Mouse (Mus musculus) gastrocnemius, adult 18-20 months (tissue): ENCODE results near the gene Svs1. TPM values are rescaled to one million over a fixed set of nuclear protein-coding genes. Genes with fewer than 3 reads are reported as not detected.

ENCODE experiments used
- total RNA-seq, 2 experiments: library from RNA; stranded (reverse); gene quantifications; 2 replicates each; pipeline ENCODE4 v1.2.3; 2021

The Svs1 gene
- total RNA-seq, 2 experiments from 2014 or later = not detected

Other genes with a start within 250 kb of the Svs1 start
- gene Gimap1, start 247.8 kb upstream of the Svs1 start, total RNA-seq = 1 to 10 TPM; 1.5 to 2.4 TPM
- 1 to 10 TPM in 1 of 2 experiments, under 1 TPM in 1; 0.57 to 1.0 TPM for gene Gimap5, start 240.7 kb upstream of the Svs1 start, total RNA-seq
- gene Gimap3, start 216.0 kb upstream of the Svs1 start, total RNA-seq = under 1 TPM; 0.09 to 0.28 TPM
- gene Tmem176a, start 145.9 kb upstream of the Svs1 start, total RNA-seq = 1 to 10 TPM; 3.3 to 3.9 TPM
- gene Tmem176b, start 145.4 kb upstream of the Svs1 start, total RNA-seq = 1 to 10 TPM; 7.6 to 8.9 TPM
- gene Aoc1, start 114.0 kb upstream of the Svs1 start, total RNA-seq = not detected
- not detected for gene 1600015I10Rik, start 57.0 kb upstream of the Svs1 start, total RNA-seq
- gene Doxl2, start 11.9 kb upstream of the Svs1 start, total RNA-seq = not detected
- 1 to 10 TPM; 1.6 to 2.3 TPM for gene Gpnmb, start 49.7 kb downstream of the Svs1 start, total RNA-seq
- gene Malsu1, start 86.9 kb downstream of the Svs1 start, total RNA-seq = 10 to 100 TPM; 42.5 to 47.7 TPM
- gene Igf2bp3, start 228.1 kb downstream of the Svs1 start, total RNA-seq = under 1 TPM; 0.09 to 0.11 TPM